Mouse (Mus musculus) heart, embryonic 16.5 days (tissue): ENCODE results near the gene Nr5a1. TPM values are rescaled to one million over a fixed set of nuclear protein-coding genes. Genes with fewer than 3 reads are reported as not detected.

ENCODE experiments used
- ATAC-seq: fragments of 200-750 bp; cut with Nextera tagmentation; replicated peaks from 2 replicates; pipeline ENCODE4 v1.8.0; 2017; ENCODE audit warnings: moderate number of reproducible peaks; ENCODE audit not compliant: insufficient read depth, low FRiP score; ENCODE audit errors: extremely low read depth
- H3K27ac ChIP-seq: fragments of 300-500 bp; sonication (generic); 2 replicates; pipeline ENCODE4 v1.5.1; 2014; ENCODE audit warnings: mild to moderate bottlenecking, low read length, control low read depth, moderate library complexity
- H3K27me3 ChIP-seq: fragments of 300-500 bp; sonication (generic); 2 replicates; pipeline ENCODE4 v1.6.1; 2014; ENCODE audit warnings: low read length, mixed read lengths; ENCODE audit not compliant: control insufficient read depth, insufficient read depth
- H3K36me3 ChIP-seq: fragments of 300-500 bp; sonication (generic); 2 replicates; pipeline ENCODE4 v1.6.1; 2014; ENCODE audit not compliant: control insufficient read depth, insufficient read depth
- H3K4me1 ChIP-seq: fragments of 300-500 bp; sonication (generic); 2 replicates; pipeline ENCODE4 v1.6.1; 2014; ENCODE audit warnings: low read length, mixed read lengths; ENCODE audit not compliant: control insufficient read depth, insufficient read depth
- H3K4me2 ChIP-seq: fragments of 300-500 bp; sonication (generic); 2 replicates; pipeline ENCODE4 v1.6.1; 2014; ENCODE audit warnings: low read depth, mild to moderate bottlenecking, control low read depth, low read length
- H3K4me3 ChIP-seq: fragments of 300-500 bp; sonication (generic); 2 replicates; pipeline ENCODE4 v1.5.1; 2014; ENCODE audit warnings: mild to moderate bottlenecking, control low read depth, low read length
- H3K9ac ChIP-seq: fragments of 300-500 bp; sonication (generic); 2 replicates; pipeline ENCODE4 v1.6.1; 2014; ENCODE audit warnings: low read length, control low read depth
- H3K9me3 ChIP-seq: fragments of 300-500 bp; sonication (generic); replicated peaks from 2 replicates; pipeline ENCODE4 v1.6.1; 2016; ENCODE audit warnings: low read length; ENCODE audit not compliant: control insufficient read depth
- WGBS: fragments of 180-500 bp; shearing (Covaris S2); extraction: QIAGEN DNeasy Blood & Tissue Kit; methylation state at CpG from one replicate; pipeline ENCODE4 v1.1.7; 2014; 5-methylcytosine and 5-hydroxymethylcytosine counted together
- polyA plus RNA-seq: library from polyadenylated mRNA; unstranded; fragments of >200 nt; fragmentation: Nextera tagmentation; extraction: Ambion mirVana; gene quantifications from 2 replicates; pipeline ENCODE4 v1.2.1, GENCODE M21; 2015

The Nr5a1 gene
- polyA plus RNA-seq, 1 experiment from 2014 or later = not detected

DNA sequence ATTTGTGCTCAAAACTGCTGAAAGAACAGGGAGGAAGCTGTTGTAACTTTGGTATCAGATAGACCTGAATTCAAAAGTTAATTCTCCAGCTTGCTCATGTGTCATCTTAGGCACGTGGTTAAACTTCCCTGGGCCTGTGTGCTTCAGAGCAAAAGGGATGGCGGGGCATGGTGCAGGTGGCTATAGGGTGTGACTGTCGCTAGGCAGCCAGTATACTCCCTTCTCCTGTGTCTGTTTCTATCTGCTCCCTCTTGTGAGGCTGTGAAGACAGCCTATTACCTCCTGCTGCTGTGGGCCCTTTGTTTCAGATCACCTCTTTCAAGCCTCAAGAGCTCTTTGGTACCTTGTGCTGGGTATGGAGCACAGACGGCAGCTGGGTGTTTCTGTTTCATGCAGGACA is 7.7 kb upstream of the Nr5a1 start:
- H3K4me1 ChIP-seq = no peaks in the 10 kb centered on the region
- no peak overlapping the region for H3K9ac ChIP-seq
- no peaks in the 10 kb centered on the region for H3K9me3 ChIP-seq
- H3K4me3 ChIP-seq = no peak overlapping the region
- no peaks in the 10 kb centered on the region for H3K27me3 ChIP-seq
- H3K27ac ChIP-seq = no peak overlapping the region
- ATAC-seq = no peak
- 48% methylated on average over 4 of the region's 4 CpGs for WGBS
- H3K36me3 ChIP-seq = no peaks in the 10 kb centered on the region
- no peak overlapping the region for H3K4me2 ChIP-seq

DNA sequence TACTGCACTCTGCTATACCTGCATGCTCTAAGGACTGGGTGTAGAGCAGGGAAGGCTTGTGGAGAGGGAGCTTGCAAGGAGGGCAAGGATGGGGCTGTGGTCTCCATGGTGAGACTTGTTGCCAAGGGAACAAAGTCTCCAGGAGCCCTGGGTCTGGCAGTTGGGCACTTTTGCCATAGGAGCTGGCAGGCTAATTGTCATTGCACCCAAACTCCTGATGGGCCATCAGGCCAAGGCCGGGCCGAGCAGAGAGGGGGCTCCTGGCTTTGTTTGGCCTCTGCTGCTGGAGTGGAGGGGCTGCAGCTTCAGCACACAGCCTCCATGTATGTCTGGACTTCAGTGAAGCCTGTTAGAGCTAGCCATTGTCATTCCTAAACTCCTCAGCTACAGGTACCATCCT is 6.3 kb upstream of the Nr5a1 start:
- Histone ChIP-seq H3K4me1 (no peaks in the 10 kb centered on the region), H3K9ac (no peak overlapping the region), H3K4me3 (no peak overlapping the region), H3K27me3 (no peaks in the 10 kb centered on the region; the same call in 1 of the 2 replicates), H3K27ac (no peak overlapping the region), H3K36me3 (no peaks in the 10 kb centered on the region), H3K9me3 (no peaks in the 10 kb centered on the region), H3K4me2 (no peak overlapping the region)
- ATAC-seq = no peak
- 77% methylated on average over 2 of the region's 2 CpGs for WGBS

DNA sequence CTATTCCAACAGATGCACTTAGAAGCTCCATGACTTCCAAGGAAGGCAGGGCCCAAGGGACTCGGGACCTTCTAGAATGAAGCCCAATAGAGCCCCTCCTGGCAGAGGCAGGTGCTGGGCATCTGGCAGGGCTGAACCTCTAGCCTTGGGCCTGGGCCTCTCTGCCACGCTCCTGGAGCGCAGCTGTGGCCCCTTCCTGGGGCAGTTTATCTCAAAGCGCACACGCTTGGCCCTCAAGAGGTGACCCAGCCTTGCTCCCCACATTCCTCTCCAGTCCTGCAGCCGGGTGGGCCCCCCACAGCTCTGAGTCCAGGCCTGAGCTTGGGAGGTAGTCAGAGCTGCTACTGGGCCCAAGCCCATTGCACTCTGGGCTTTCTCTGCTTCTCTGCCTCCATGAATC is 5.0 kb upstream of the Nr5a1 start:
- Histone ChIP-seq H3K27ac (no peak overlapping the region), H3K4me1 (no peaks in the 10 kb centered on the region), H3K9ac (no peak overlapping the region), H3K36me3 (no peaks in the 10 kb centered on the region), H3K4me2 (no peak overlapping the region), H3K27me3 (peaks cover 4% of the 10 kb centered on the region), H3K4me3 (no peak overlapping the region), H3K9me3 (no peaks in the 10 kb centered on the region)
- WGBS = 60% methylated on average over 6 of the region's 6 CpGs
- ATAC-seq = no peak

DNA sequence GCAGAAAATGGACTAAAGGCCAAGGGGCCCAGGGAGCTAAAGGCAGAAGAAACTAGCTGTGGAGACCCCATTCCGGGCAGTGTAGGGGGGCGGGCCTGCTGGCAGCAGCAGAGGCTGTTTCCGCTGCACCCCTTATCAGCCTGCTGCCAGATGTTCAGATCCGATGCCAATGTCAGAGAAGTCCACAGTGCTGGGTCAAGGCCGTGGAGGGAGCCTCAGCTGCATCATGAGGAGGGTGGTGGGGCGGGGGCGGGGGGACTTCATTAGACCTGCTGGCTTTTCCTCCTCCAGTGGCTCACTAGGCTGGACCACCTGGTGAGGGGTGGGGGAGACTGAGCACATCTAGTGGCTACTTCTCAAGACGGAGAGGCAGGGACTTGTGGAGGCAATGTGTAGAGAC is 4.3 kb upstream of the Nr5a1 start:
- Histone ChIP-seq H3K27me3 (peaks cover 11% of the 10 kb centered on the region), H3K4me3 (no peak overlapping the region), H3K4me1 (no peaks in the 10 kb centered on the region), H3K36me3 (no peaks in the 10 kb centered on the region), H3K27ac (no peak overlapping the region), H3K9ac (no peak overlapping the region), H3K9me3 (no peaks in the 10 kb centered on the region), H3K4me2 (no peak overlapping the region)
- ATAC-seq = no peak
- 45% methylated on average over 8 of the region's 8 CpGs for WGBS

DNA sequence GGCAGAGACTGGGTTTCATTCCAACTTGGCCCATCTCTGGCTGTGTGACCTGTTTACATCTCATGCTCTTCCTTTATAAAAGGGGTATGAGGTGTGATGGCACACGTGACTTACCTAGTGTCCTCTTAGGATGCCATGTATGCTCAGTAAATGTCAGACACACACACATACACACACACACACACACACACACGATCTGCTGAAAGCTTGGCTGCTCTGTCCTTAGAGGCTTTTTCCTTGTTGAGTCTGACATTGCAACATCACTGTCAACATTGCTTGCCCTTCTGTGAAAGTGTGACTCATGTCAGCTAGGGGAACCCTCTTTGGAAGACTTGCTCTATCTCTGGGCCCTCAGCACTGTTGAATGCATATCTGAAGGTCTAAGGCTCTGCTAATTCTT is 3.1 kb upstream of the Nr5a1 start:
- H3K27me3 ChIP-seq = peaks cover 23% of the 10 kb centered on the region
- H3K36me3 ChIP-seq = no peaks in the 10 kb centered on the region
- no peaks in the 10 kb centered on the region for H3K4me1 ChIP-seq
- no peak for ATAC-seq
- H3K27ac ChIP-seq = no peak overlapping the region
- H3K4me2 ChIP-seq = no peak overlapping the region
- H3K9me3 ChIP-seq = no peaks in the 10 kb centered on the region
- 68% methylated on average over 2 of the region's 2 CpGs for WGBS
- no peak overlapping the region for H3K9ac ChIP-seq
- H3K4me3 ChIP-seq = no peak overlapping the region

DNA sequence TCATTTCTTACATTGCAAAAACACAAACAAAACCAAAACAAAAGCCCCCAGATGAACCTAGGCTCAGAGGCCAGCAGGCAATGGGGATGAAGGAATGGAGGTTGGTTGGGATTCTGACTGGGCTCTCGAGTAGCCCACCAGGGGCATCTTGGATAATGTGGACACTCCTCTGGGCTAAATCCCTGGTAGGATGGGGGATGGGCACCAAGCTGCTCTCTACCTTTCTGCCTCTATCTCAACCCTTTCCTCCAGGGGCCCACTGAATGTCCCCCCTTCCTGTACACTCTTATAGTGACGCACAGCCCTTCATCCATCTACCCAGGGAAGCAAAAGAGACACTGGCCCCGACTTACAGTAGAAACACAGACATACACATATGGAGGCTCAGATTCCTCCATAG is 746 bp downstream of the Nr5a1 start:
- no peak overlapping the region for H3K4me3 ChIP-seq
- no peak overlapping the region for H3K27ac ChIP-seq
- H3K9me3 ChIP-seq = no peaks in the 10 kb centered on the region
- no peak overlapping the region for H3K4me2 ChIP-seq
- ATAC-seq = no peak
- peaks cover 60% of the 10 kb centered on the region for H3K27me3 ChIP-seq
- H3K36me3 ChIP-seq = no peaks in the 10 kb centered on the region
- WGBS = 68% methylated on average over 3 of the region's 3 CpGs
- peaks cover 8% of the 10 kb centered on the region for H3K4me1 ChIP-seq
- no peak overlapping the region for H3K9ac ChIP-seq

DNA sequence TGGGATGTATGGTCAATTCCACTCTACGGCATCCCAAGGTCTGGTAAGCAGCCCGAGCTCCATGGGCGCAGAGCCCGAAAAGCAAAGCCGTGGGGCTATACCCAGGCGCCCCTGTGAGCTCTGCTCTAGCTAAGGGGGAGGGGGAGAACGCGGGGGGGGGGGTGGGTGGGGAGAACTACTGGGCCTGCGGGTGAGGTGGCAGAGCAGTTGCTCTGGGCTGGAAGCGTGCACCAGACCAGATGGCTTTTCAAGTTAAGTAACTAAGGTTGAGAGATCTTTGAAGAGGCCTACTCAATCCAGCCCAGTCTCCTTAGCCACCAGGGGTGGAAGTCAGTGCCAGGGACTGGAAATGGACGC is 1.6 kb downstream of the Nr5a1 start:
- H3K4me1 ChIP-seq = peaks cover 8% of the 10 kb centered on the region
- H3K27ac ChIP-seq = no peak overlapping the region
- ATAC-seq = no peak
- H3K4me2 ChIP-seq = no peak overlapping the region
- H3K9ac ChIP-seq = no peak overlapping the region
- no peaks in the 10 kb centered on the region for H3K36me3 ChIP-seq
- H3K9me3 ChIP-seq = no peaks in the 10 kb centered on the region
- peaks cover 69% of the 10 kb centered on the region for H3K27me3 ChIP-seq
- H3K4me3 ChIP-seq = no peak overlapping the region
- 38% methylated on average over 11 of the region's 11 CpGs for WGBS

DNA sequence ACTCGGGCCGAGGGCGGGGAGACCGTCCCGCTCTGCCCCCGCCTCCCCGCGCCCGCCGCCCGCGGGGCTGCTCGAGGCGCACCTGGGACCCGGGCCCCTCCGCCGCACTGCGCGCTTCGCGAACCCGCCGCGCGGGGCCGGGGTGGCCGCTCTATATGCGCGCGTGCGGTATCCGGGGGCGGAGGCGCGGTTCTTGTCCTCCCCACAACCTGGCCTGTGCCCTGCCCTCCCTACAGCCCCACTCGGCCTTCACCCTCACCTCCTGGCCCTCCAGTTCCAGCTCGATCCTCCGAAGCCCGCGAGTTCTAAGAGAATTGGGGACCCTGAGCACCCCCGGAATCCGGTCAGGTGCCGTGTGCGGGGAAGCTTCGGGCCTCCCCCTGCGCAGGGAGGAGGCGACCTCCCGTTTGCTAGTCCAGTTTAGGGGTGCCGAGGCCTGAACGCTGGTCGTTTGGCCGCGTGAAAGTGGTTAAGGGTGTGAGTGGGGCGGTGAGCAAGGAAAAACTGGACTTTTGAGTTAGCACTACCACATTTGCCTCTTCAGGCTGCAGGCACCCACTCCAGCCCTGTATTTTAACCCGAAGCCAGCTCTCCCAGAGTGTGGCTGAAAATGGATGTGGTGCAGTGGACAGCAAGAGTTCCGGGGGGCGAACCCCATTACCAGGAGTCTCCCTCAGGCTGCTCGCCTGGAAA is 2.1 kb downstream of the Nr5a1 start:
- ATAC-seq = no peak
- peaks cover 74% of the 10 kb centered on the region for H3K27me3 ChIP-seq
- H3K36me3 ChIP-seq = no peaks in the 10 kb centered on the region
- H3K9me3 ChIP-seq = no peaks in the 10 kb centered on the region
- H3K4me2 ChIP-seq = peak overlapping the region; percentile 57
- H3K4me3 ChIP-seq = peak overlapping the region; percentile 43
- peaks cover 8% of the 10 kb centered on the region for H3K4me1 ChIP-seq
- no peak overlapping the region for H3K9ac ChIP-seq
- no peak overlapping the region for H3K27ac ChIP-seq
- WGBS = 7% methylated on average over 49 of the region's 58 CpGs

DNA sequence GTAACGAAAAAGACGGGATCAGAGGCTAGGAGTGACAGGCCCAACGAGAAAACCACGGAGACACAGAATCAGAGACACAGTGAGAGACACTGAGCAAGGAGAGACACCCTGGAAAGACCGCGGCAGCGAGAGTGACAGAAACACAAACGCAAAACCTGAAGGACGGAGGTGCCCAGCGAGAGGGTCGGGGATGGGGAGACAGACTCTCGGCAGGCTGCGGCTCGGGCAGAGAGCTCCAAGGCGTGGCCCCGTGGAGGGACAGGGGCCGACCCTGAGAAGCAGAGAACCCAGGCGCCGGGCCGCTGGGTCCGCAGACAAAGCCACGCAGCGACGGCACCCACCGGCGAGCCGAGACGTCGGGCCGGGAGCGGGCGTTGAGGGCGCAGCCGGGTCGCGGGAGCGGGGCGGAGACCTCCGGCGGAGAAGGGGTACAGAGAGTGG is 2.9 kb downstream of the Nr5a1 start:
- Histone ChIP-seq H3K4me1 (peaks cover 11% of the 10 kb centered on the region), H3K9ac (no peak overlapping the region), H3K9me3 (no peaks in the 10 kb centered on the region), H3K27ac (no peak overlapping the region), H3K27me3 (peaks cover 82% of the 10 kb centered on the region), H3K4me2 (peak overlapping the region; percentile 57), H3K4me3 (peak overlapping the region; percentile 43), H3K36me3 (no peaks in the 10 kb centered on the region)
- ATAC-seq = no peak
- WGBS = 2% methylated on average over 40 of the region's 40 CpGs
